Mouse (Mus musculus) embryonic facial prominence, embryonic 13.5 days (tissue): ENCODE data around the gene Gm26602. TPM values are rescaled to one million over a fixed set of nuclear protein-coding genes. Genes with fewer than 3 reads are reported as not detected.

ENCODE experiments used
- ATAC-seq: fragments of 200-750 bp; cut with Nextera tagmentation; 2 replicates; pipeline ENCODE4 v1.8.0; 2017; ENCODE audit warnings: low read depth; ENCODE audit not compliant: insufficient number of reproducible peaks, insufficient read depth, low FRiP score, low TSS enrichment
- H3K27ac ChIP-seq: fragments of 300-500 bp; sonication (generic); 2 replicates; pipeline ENCODE4 v1.5.1; 2015; ENCODE audit warnings: moderate library complexity, mild to moderate bottlenecking, inconsistent platforms
- H3K27me3 ChIP-seq: fragments of 300-500 bp; sonication (generic); 2 replicates; pipeline ENCODE4 v1.6.1; 2015; ENCODE audit warnings: mild to moderate bottlenecking, inconsistent platforms
- H3K36me3 ChIP-seq: fragments of 300-500 bp; sonication (generic); 2 replicates; pipeline ENCODE4 v1.6.1; 2015; ENCODE audit warnings: mild to moderate bottlenecking, inconsistent platforms
- H3K4me1 ChIP-seq: fragments of 300-500 bp; sonication (generic); 2 replicates; pipeline ENCODE4 v1.6.1; 2015; ENCODE audit warnings: inconsistent platforms
- H3K4me2 ChIP-seq: fragments of 300-500 bp; sonication (generic); 2 replicates; pipeline ENCODE4 v1.6.1; 2015; ENCODE audit warnings: moderate library complexity, mild to moderate bottlenecking, inconsistent platforms
- H3K4me3 ChIP-seq: fragments of 300-500 bp; sonication (generic); 2 replicates; pipeline ENCODE4 v1.5.1; 2015; ENCODE audit warnings: mild to moderate bottlenecking, inconsistent platforms
- H3K9ac ChIP-seq: fragments of 300-500 bp; sonication (generic); 2 replicates; pipeline ENCODE4 v1.6.1; 2015; ENCODE audit warnings: mild to moderate bottlenecking, inconsistent platforms
- H3K9me3 ChIP-seq: fragments of 300-500 bp; sonication (generic); 2 replicates; pipeline ENCODE4 v1.6.1; 2016; ENCODE audit warnings: inconsistent platforms
- WGBS: fragments of 180-500 bp; shearing (Covaris S2); methylation state at CpG from one replicate; pipeline ENCODE4 v1.1.7; 2015; ENCODE audit warnings: mixed read lengths; 5-methylcytosine and 5-hydroxymethylcytosine counted together
- polyA plus RNA-seq: library from polyadenylated mRNA; unstranded; fragments of >200 nt; fragmentation: Nextera tagmentation; extraction: Ambion mirVana; gene quantifications from 2 replicates; pipeline ENCODE4 v1.2.1, GENCODE M21; 2015

The Gm26602 gene
- polyA plus RNA-seq, 1 experiment from 2014 or later, result 29.9 TPM

GRCm38 (mm10) chr10:79928907-79929701, 18.4 kb downstream of the Gm26602 start:
- WGBS, result 15% methylated on average over 9 of the region's 9 CpGs
- peak overlapping the region; percentile 89 for H3K4me2 ChIP-seq
- H3K27me3 ChIP-seq, result peaks cover 3% of the 10 kb centered on the region
- peak overlapping the region; percentile 95 for H3K4me3 ChIP-seq
- H3K36me3 ChIP-seq, result peaks cover 35% of the 10 kb centered on the region
- H3K9ac ChIP-seq, result peak overlapping the region; percentile 96
- H3K4me1 ChIP-seq, result peaks cover 59% of the 10 kb centered on the region
- H3K27ac ChIP-seq, result peak overlapping the region; percentile 16; the same call in 1 of the 2 replicates
- no peak for ATAC-seq
- no peaks in the 10 kb centered on the region for H3K9me3 ChIP-seq

- Histone ChIP-seq H3K9me3 (no peaks in the 10 kb centered on the region), H3K27me3 (no peaks in the 10 kb centered on the region), H3K27ac (no peak overlapping the region; the same call in 1 of the 2 replicates), H3K36me3 (peaks cover 43% of the 10 kb centered on the region), H3K4me2 (peak overlapping the region; percentile 89; the same call in 1 of the 2 replicates), H3K9ac (peak overlapping the region; percentile 96), H3K4me1 (peaks cover 61% of the 10 kb centered on the region), H3K4me3 (peak overlapping the region; percentile 95; the same call in 1 of the 2 replicates)
- no peak for ATAC-seq
- WGBS, result 89% methylated on average over 18 of the region's 18 CpGs
These were observed 19.5 kb downstream of the Gm26602 start for GRCm38 (mm10) chr10:79929967-79930825.

GRCm38 (mm10) chr10:79930826-79931186, 20.1 kb downstream of the Gm26602 start:
- WGBS, result 86% methylated on average over 16 of the region's 16 CpGs
- H3K4me3 ChIP-seq, result no peak overlapping the region
- ATAC-seq, result no peak

GRCm38 (mm10) chr10:79931797-79932196, 21.1 kb downstream of the Gm26602 start:
- no peaks in the 10 kb centered on the region for H3K9me3 ChIP-seq
- ATAC-seq, result no peak
- no peak overlapping the region for H3K4me2 ChIP-seq
- no peak overlapping the region for H3K4me3 ChIP-seq
- peak overlapping the region; percentile 58; the same call in 1 of the 2 replicates for H3K9ac ChIP-seq
- 82% methylated on average over 9 of the region's 9 CpGs for WGBS
- H3K36me3 ChIP-seq, result peaks cover 46% of the 10 kb centered on the region
- H3K4me1 ChIP-seq, result peaks cover 63% of the 10 kb centered on the region
- no peaks in the 10 kb centered on the region for H3K27me3 ChIP-seq
- no peak overlapping the region for H3K27ac ChIP-seq

More at GRCm38 (mm10) chr10:79930826-79931186, 20.1 kb downstream of the Gm26602 start:
- H3K9ac ChIP-seq, result peak overlapping the region; percentile 16; the same call in 1 of the 2 replicates
- peaks cover 62% of the 10 kb centered on the region for H3K4me1 ChIP-seq
- H3K36me3 ChIP-seq, result peaks cover 46% of the 10 kb centered on the region
- no peaks in the 10 kb centered on the region for H3K27me3 ChIP-seq
- no peaks in the 10 kb centered on the region for H3K9me3 ChIP-seq
- H3K27ac ChIP-seq, result no peak overlapping the region
- H3K4me2 ChIP-seq, result no peak overlapping the region

GRCm38 (mm10) chr10:79932736-79933135, 22.1 kb downstream of the Gm26602 start:
- H3K9me3 ChIP-seq, result no peaks in the 10 kb centered on the region
- H3K4me3 ChIP-seq, result no peak overlapping the region
- H3K9ac ChIP-seq, result peak overlapping the region; percentile 58; the same call in 1 of the 2 replicates
- no peak for ATAC-seq
- peak overlapping the region; percentile 62 for H3K27ac ChIP-seq
- no peaks in the 10 kb centered on the region for H3K27me3 ChIP-seq
- H3K4me1 ChIP-seq, result peaks cover 70% of the 10 kb centered on the region
- 25% methylated on average over 8 of the region's 8 CpGs for WGBS
- peaks cover 53% of the 10 kb centered on the region for H3K36me3 ChIP-seq
- 0 out of 2 replicates have a peak overlapping the region, but pooled peaks have one; percentile 18 for H3K4me2 ChIP-seq

DNA sequence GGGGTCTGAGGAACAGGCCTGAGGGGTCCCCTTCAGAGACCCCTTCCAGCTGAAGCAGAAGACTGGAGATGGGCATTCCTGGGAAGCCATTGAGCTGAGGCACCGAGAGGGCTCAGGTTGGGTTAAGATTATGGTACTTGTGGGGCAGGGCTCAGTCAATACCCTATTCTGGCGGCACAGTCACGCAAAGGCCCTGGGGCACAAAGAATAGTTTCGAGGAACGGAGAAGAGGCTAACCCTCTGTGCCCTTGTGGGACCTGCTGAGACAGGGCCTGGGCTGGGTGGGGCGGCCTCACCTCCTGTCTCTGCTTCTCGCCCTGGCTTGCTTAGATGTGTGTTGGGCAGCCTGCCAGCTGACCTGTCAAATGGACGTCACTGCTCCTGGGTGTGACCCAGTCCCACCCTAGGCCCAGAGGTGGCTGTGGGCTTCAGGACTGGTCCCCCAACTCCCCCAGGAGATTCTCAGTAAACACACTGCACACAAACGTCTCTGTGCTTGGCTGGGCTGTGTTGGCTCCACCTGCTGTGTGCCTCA, 22.6 kb downstream of the Gm26602 start:
- Histone ChIP-seq H3K36me3 (peaks cover 58% of the 10 kb centered on the region), H3K9ac (peak overlapping the region; percentile 58; the same call in 1 of the 2 replicates), H3K9me3 (no peaks in the 10 kb centered on the region), H3K27me3 (no peaks in the 10 kb centered on the region), H3K4me1 (peaks cover 75% of the 10 kb centered on the region), H3K4me2 (0 out of 2 replicates have a peak overlapping the region, but pooled peaks have one; percentile 18), H3K4me3 (no peak overlapping the region), H3K27ac (peak overlapping the region; percentile 62; the same call in 1 of the 2 replicates)
- 44% methylated on average over 9 of the region's 9 CpGs for WGBS
- no peak for ATAC-seq

GRCm38 (mm10) chr10:79933861-79934260, 23.2 kb downstream of the Gm26602 start:
- no peaks in the 10 kb centered on the region for H3K9me3 ChIP-seq
- H3K36me3 ChIP-seq, result peaks cover 58% of the 10 kb centered on the region
- no peak overlapping the region for H3K4me3 ChIP-seq
- peaks cover 74% of the 10 kb centered on the region for H3K4me1 ChIP-seq
- H3K9ac ChIP-seq, result no peak overlapping the region; the same call in 1 of the 2 replicates
- peak overlapping the region; percentile 49 for H3K27ac ChIP-seq
- 59% methylated on average over 6 of the region's 6 CpGs for WGBS
- no peaks in the 10 kb centered on the region for H3K27me3 ChIP-seq
- H3K4me2 ChIP-seq, result no peak overlapping the region
- ATAC-seq, result no peak

DNA sequence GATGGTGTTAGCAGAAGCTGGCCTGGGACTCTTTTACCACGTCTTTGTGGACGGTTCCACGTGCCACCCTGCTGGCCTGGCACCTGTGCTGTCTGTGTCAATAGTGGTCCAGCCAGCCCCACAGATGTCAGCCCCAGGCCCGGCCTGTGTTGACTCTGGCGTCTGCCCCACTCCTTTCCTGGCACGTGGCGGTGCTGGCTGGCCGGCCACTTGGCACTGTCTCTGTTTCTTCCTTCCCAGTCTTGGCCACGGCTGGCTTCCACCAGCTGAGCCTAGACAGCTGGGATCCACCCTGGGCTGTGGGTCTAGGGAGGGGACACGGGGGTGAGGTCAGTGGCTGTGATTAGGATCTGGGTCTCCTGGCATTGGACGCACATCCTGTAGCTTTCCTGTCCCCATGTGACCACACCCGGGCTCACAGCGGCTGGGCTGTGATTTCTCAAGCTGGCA, 23.6 kb downstream of the Gm26602 start:
- WGBS, result 65% methylated on average over 13 of the region's 13 CpGs
- Histone ChIP-seq H3K4me1 (peaks cover 73% of the 10 kb centered on the region), H3K9me3 (no peaks in the 10 kb centered on the region), H3K27ac (peak overlapping the region; percentile 49), H3K27me3 (no peaks in the 10 kb centered on the region), H3K4me3 (no peak overlapping the region), H3K36me3 (peaks cover 58% of the 10 kb centered on the region), H3K4me2 (no peak overlapping the region), H3K9ac (no peak overlapping the region)
- no peak for ATAC-seq

GRCm38 (mm10) chr10:79934794-79935569, 24.3 kb downstream of the Gm26602 start:
- Histone ChIP-seq H3K27ac (peak overlapping the region; percentile 49; the same call in 1 of the 2 replicates), H3K27me3 (no peaks in the 10 kb centered on the region), H3K4me2 (no peak overlapping the region), H3K9me3 (no peaks in the 10 kb centered on the region), H3K4me1 (peaks cover 66% of the 10 kb centered on the region), H3K4me3 (no peak overlapping the region), H3K36me3 (peaks cover 65% of the 10 kb centered on the region), H3K9ac (no peak overlapping the region)
- WGBS, result 84% methylated on average over 16 of the region's 16 CpGs
- ATAC-seq, result no peak

GRCm38 (mm10) chr10:79936284-79936910, 25.7 kb downstream of the Gm26602 start:
- ATAC-seq, result no peak
- H3K27ac ChIP-seq, result peak overlapping the region; percentile 35
- no peaks in the 10 kb centered on the region for H3K27me3 ChIP-seq
- peaks cover 70% of the 10 kb centered on the region for H3K36me3 ChIP-seq
- H3K4me1 ChIP-seq, result peaks cover 65% of the 10 kb centered on the region
- no peak overlapping the region for H3K4me3 ChIP-seq
- H3K9me3 ChIP-seq, result no peaks in the 10 kb centered on the region
- 0 out of 2 replicates have a peak overlapping the region, but pooled peaks have one; percentile 21 for H3K9ac ChIP-seq
- 56% methylated on average over 10 of the region's 10 CpGs for WGBS
- H3K4me2 ChIP-seq, result peak overlapping the region; percentile 1; the same call in 1 of the 2 replicates
